Mouse (Mus musculus): ENCODE measurements around the gene Eml6. TPM values are rescaled to one million over a fixed set of nuclear protein-coding genes. Genes with fewer than 3 reads are reported as not detected.

Eml6 gene
- polyA plus RNA-seq, 1 experiment from 2014 or later, result 0.48 TPM

Other genes with a start within 250 kb of the Eml6 start
- gene 4931440F15Rik, start 200.4 kb downstream of the Eml6 start, polyA plus RNA-seq (2016; fragmentation: Nextera tagmentation; extraction: Ambion mirVana), result 0.09 and 0.12 TPM in 2 replicates
- gene Sptbn1, start 242.1 kb upstream of the Eml6 start, polyA plus RNA-seq (2016; fragmentation: Nextera tagmentation; extraction: Ambion mirVana), result 61.9 and 74.7 TPM in 2 replicates

Data from midbrain, embryonic 10.5 days (tissue).